Comparison of ENCODE assay signal across 16 mouse cellular contexts in genomic region chr1:127329810-127330209, GRCm38 (mm10).
DNase-seq lines count a peak whose midpoint lies in the region; ATAC-seq and TF ChIP-seq lines count a peak whose summit lies in the region.
"Had no signal": no experiment of that assay in that cellular context is flagged by ENCODE, and none has a peak within 500 bp of the region (broad histone marks: within the 10 kb centered on the region; RNA-seq: fewer than 3 reads in every experiment).

No protein-coding gene starts in this region.

- DNase-seq in frontal cortex, postnatal 36 days (ENCODE audit: low spot score in 2 of 2): peak; percentile 31 to 51
- DNase-seq in frontal cortex, postnatal 14 days (ENCODE audit: low spot score in 2 of 2): no peak
- no peak for DNase-seq in layer of hippocampus, adult 2 months (ENCODE audit: low spot score in 2 of 2)
- DNase-seq in layer of hippocampus, adult 9-10 months (ENCODE audit: low spot score): no peak
- peak; percentile 61 to 67 for DNase-seq in heart, adult 9 months (ENCODE audit: low spot score in 2 of 2)
- DNase-seq in heart, postnatal 10 days: peak; percentile 68 to 82
- no peak for DNase-seq in spleen, adult 12 weeks (ENCODE audit: low spot score)
- DNase-seq: cerebellum, adult 11 months; lung, adult 18-20 months had no signal

- TF ChIP-seq CTCF in layer of hippocampus, adult 2 months (conservative IDR thresholded peaks at IDR 0.05): no peak

- intact Hi-C loops in heart, postnatal 10 days (cut with DNase I): no loop called here

- no peak for ATAC-seq in megakaryocyte progenitor cell, adult 5-6 weeks (replicated peaks; ENCODE audit: poor library complexity)
- ATAC-seq: forebrain, embryonic 13.5 days; intestine, postnatal 0 days; midbrain, embryonic 15.5 days had no signal

- H3K27ac ChIP-seq in layer of hippocampus, adult 2 months: 0 out of 2 replicates have a peak overlapping the region, but pooled peaks have one; percentile 29
- H3K27ac ChIP-seq: embryonic facial prominence, embryonic 15.5 days; forebrain, embryonic 13.5 days; hindbrain, embryonic 10.5 days; limb, embryonic 15.5 days; midbrain, embryonic 15.5 days had no signal

- H3K4me3 ChIP-seq in layer of hippocampus, adult 2 months: no peak overlapping the region
- H3K4me3 ChIP-seq: embryonic facial prominence, embryonic 15.5 days; forebrain, embryonic 13.5 days; hindbrain, embryonic 10.5 days; limb, embryonic 15.5 days; midbrain, embryonic 15.5 days had no signal

Comparison
In these comparisons a context has a peak if more than half of its experiments do, and no peak if none do; other contexts are left out.
1. DNase-seq: peak in frontal cortex, postnatal 36 days (2 of 2), heart, adult 9 months (2 of 2) and heart, postnatal 10 days (2 of 2); none in frontal cortex, postnatal 14 days (0 of 2), layer of hippocampus, adult 2 months (0 of 2), layer of hippocampus, adult 9-10 months (single experiment) and spleen, adult 12 weeks (single experiment).